Mouse (Mus musculus) CH12.LX (cell line): ENCODE data around the gene Ptprr. TPM values are rescaled to one million over a fixed set of nuclear protein-coding genes. Genes with fewer than 3 reads are reported as not detected.

Source experiments
- DNase-seq: peaks from one replicate; pipeline ENCODE4 v3.0.0-alpha.2; 2013; ENCODE audit errors: extremely low read depth
- H3K27ac ChIP-seq: 2 replicates; pipeline ENCODE4 v1.5.1; 2012; ENCODE audit warnings: low read depth, mild to moderate bottlenecking, control low read depth, moderate library complexity; ENCODE audit not compliant: insufficient read depth
- H3K27me3 ChIP-seq: replicated peaks from 2 replicates; pipeline ENCODE3; 2012; ENCODE audit warnings: inconsistent platforms
- H3K36me3 ChIP-seq, 2 experiments: replicated peaks in 1 of 2; 2 replicates each; pipeline versions ENCODE3 to v1.6.1; 2012; ENCODE audit warnings: inconsistent platforms in 1 of 2, low read length in 1 of 2, mild to moderate bottlenecking in 1 of 2, mixed read lengths in 1 of 2, moderate library complexity in 1 of 2; ENCODE audit not compliant: control insufficient read depth in 1 of 2, insufficient read depth in 1 of 2
- H3K4me1 ChIP-seq, 2 experiments: 2 replicates each; pipeline ENCODE4 v1.6.1; 2012; ENCODE audit warnings: inconsistent platforms in 1 of 2, moderate library complexity in 1 of 2; ENCODE audit not compliant: insufficient read depth in 2 of 2, control insufficient read depth in 1 of 2
- H3K4me2 ChIP-seq: 2 replicates; pipeline ENCODE4 v1.6.1; 2012; ENCODE audit warnings: low read depth, mild to moderate bottlenecking, control low read depth; ENCODE audit not compliant: poor library complexity, insufficient read depth, severe bottlenecking
- H3K4me3 ChIP-seq, 3 experiments: fragments of 150-350 bp in 1 of 3; sonication (generic) in 1 of 3; replicated peaks in 1 of 3; 2 replicates each; pipeline versions ENCODE3 to v1.5.1; 2011 to 2012; ENCODE audit warnings: low read depth in 2 of 3, low read length in 2 of 3, mild to moderate bottlenecking in 2 of 3, moderate library complexity in 2 of 3, control low read depth in 1 of 3, improper control_type of control experiment in 1 of 3, inconsistent platforms in 1 of 3, mixed read lengths in 1 of 3; ENCODE audit not compliant: poor library complexity in 1 of 3
- H3K79me2 ChIP-seq: replicated peaks from 2 replicates; pipeline ENCODE4 v1.6.1; 2012; ENCODE audit warnings: mild to moderate bottlenecking, moderate library complexity; ENCODE audit not compliant: control insufficient read depth, poor library complexity, insufficient read depth, severe bottlenecking; ENCODE audit errors: extremely low read depth
- H3K9ac ChIP-seq: 2 replicates; pipeline ENCODE4 v1.6.1; 2012; ENCODE audit warnings: low read depth, mild to moderate bottlenecking, control low read depth, moderate library complexity; ENCODE audit not compliant: insufficient read depth
- H3K9me3 ChIP-seq: replicated peaks from 2 replicates; pipeline ENCODE3; 2012; ENCODE audit warnings: low read length, inconsistent platforms, mixed read lengths
- BHLHE40 ChIP-seq: IDR thresholded peaks from 2 replicates; pipeline ENCODE4 v1.6.1; 2011; ENCODE audit warnings: mild to moderate bottlenecking, low read depth, low read length, improper control_type of control experiment
- CHD1 ChIP-seq: IDR thresholded peaks from 2 replicates; pipeline ENCODE4 v1.6.1; 2012; ENCODE audit warnings: low read depth, low read length, improper control_type of control experiment, inconsistent platforms
- ETS1 ChIP-seq: conservative IDR thresholded peaks from 2 replicates; pipeline ENCODE4 v1.6.1; 2012; ENCODE audit warnings: low read depth, mild to moderate bottlenecking, inconsistent platforms, low read length, improper control_type of control experiment, moderate library complexity
- JUND ChIP-seq: conservative IDR thresholded peaks from 2 replicates; pipeline ENCODE4 v1.6.1; 2011; ENCODE audit warnings: low read depth, low read length, improper control_type of control experiment
- KAT2A ChIP-seq: IDR thresholded peaks from 2 replicates; pipeline ENCODE4 v1.6.1; 2012; ENCODE audit warnings: low read length, improper control_type of control experiment, inconsistent platforms; ENCODE audit not compliant: insufficient replicate concordance
- MAFK ChIP-seq: IDR thresholded peaks from 2 replicates; pipeline ENCODE4 v1.6.1; 2011; ENCODE audit warnings: low read length, improper control_type of control experiment; ENCODE audit not compliant: insufficient replicate concordance
- MAZ ChIP-seq: IDR thresholded peaks from 2 replicates; pipeline ENCODE4 v1.6.1; 2012; ENCODE audit warnings: low read depth, mild to moderate bottlenecking, inconsistent platforms, low read length, improper control_type of control experiment, moderate library complexity
- MEF2A ChIP-seq: IDR thresholded peaks from 2 replicates; pipeline ENCODE4 v1.6.1; 2014; ENCODE audit warnings: low read depth, mild to moderate bottlenecking, inconsistent platforms, low read length, improper control_type of control experiment, borderline replicate concordance
- MXI1 ChIP-seq: IDR thresholded peaks from 2 replicates; pipeline ENCODE4 v1.6.1; 2011; ENCODE audit warnings: mild to moderate bottlenecking, low read depth, low read length, improper control_type of control experiment
- MYC ChIP-seq: IDR thresholded peaks from 2 replicates; pipeline ENCODE4 v1.6.1; 2011; ENCODE audit warnings: low read depth, mild to moderate bottlenecking, improper control_type of control experiment, low read length
- NRF1 ChIP-seq: IDR thresholded peaks from 2 replicates; pipeline ENCODE4 v1.6.1; 2014; ENCODE audit warnings: low read depth, mild to moderate bottlenecking, inconsistent platforms, low read length, improper control_type of control experiment, moderate library complexity
- POLR2A ChIP-seq: IDR thresholded peaks from 2 replicates; pipeline ENCODE4 v1.6.1; 2011; ENCODE audit warnings: low read depth, mild to moderate bottlenecking, improper control_type of control experiment, low read length
- POLR2AphosphoS2 ChIP-seq: IDR thresholded peaks from 2 replicates; pipeline ENCODE4 v1.6.1; 2011; ENCODE audit warnings: low read depth, low read length, improper control_type of control experiment
- UBTF ChIP-seq: IDR thresholded peaks from 2 replicates; pipeline ENCODE4 v1.6.1; 2012; ENCODE audit warnings: low read depth, mild to moderate bottlenecking, inconsistent platforms, low read length, improper control_type of control experiment, moderate library complexity
- USF1 ChIP-seq: IDR thresholded peaks from 2 replicates; pipeline ENCODE4 v1.6.1; 2014; ENCODE audit warnings: low read depth, mild to moderate bottlenecking, inconsistent platforms, low read length, improper control_type of control experiment
- ZC3H11A ChIP-seq: IDR thresholded peaks from 2 replicates; pipeline ENCODE4 v1.6.1; 2012; ENCODE audit warnings: low read depth, mild to moderate bottlenecking, inconsistent platforms, low read length, improper control_type of control experiment
- ZKSCAN1 ChIP-seq: IDR thresholded peaks from 2 replicates; pipeline ENCODE4 v1.6.1; 2012; ENCODE audit warnings: low read depth, inconsistent platforms, low read length, improper control_type of control experiment, borderline replicate concordance
- dilution Hi-C: fragments of 300-500 bp; cut with MboI; formaldehyde crosslinking; loops from 2 replicates; pipeline ENCODE4 v1.14.3; 2020; ENCODE audit warnings: low sequenced_read_pairs; ENCODE audit not compliant: extremely low pct_unique_long_range_greater_than_20kb, extremely low pct_ligation_motif_present
- in situ Hi-C: fragments of 300-500 bp; cut with MboI; formaldehyde crosslinking; loops from 3 replicates; pipeline ENCODE4 v1.14.3; 2019; ENCODE audit warnings: low sequenced_read_pairs, low pct_ligation_motif_present, low pct_unique_long_range_greater_than_20kb, mixed read lengths
- polyA plus RNA-seq: library from polyadenylated mRNA; unstranded; fragments of >175 nt; gene quantifications from 2 replicates; pipeline ENCODE4 v1.2.1, GENCODE M21; 2012; ENCODE audit warnings: low read depth; ENCODE audit not compliant: insufficient read length
- total RNA-seq, 2 experiments: library from RNA; depleted of rRNA; stranded (reverse); fragments of 300-350 nt in 1 of 2; fragments of >200 nt in 1 of 2; gene quantifications; 2 replicates each; pipeline ENCODE4 v1.2.3; 2012 to 2014

Ptprr gene
- total and polyA plus RNA-seq, 3 experiments, result 0.51 to 1.9 (median 0.81) TPM

GRCm38 (mm10) chr10:116183258-116183657 lies 165.2 kb downstream of the Ptprr start:
- no peak for DNase-seq
- Histone ChIP-seq H3K36me3 (no peaks in the 10 kb centered on the region), H3K79me2 (no peaks in the 10 kb centered on the region), H3K9me3 (no peaks in the 10 kb centered on the region), H3K4me2 (no peak overlapping the region)
- in situ Hi-C loops (loop anchor here (25.0 kb wide), 1 partner anchor 96 kb away; no protein-coding TSS in a partner anchor), dilution Hi-C loops (no loop called here)
- TF ChIP-seq UBTF (no peak), USF1 (no peak), MYC (no peak)
- TF ChIP-seq, all 38 proteins: peak for 0
- no peaks in the 10 kb centered on the region for H3K27me3 ChIP-seq
- H3K9ac ChIP-seq, result no peak overlapping the region
- H3K27ac ChIP-seq, result no peak overlapping the region
- H3K4me1 ChIP-seq, result no peaks in the 10 kb centered on the region
- H3K4me3 ChIP-seq, result no peak overlapping the region

- no peak for DNase-seq
- no peak overlapping the region for H3K4me3 ChIP-seq
- no peaks in the 10 kb centered on the region for H3K9me3 ChIP-seq
- no peak overlapping the region for H3K9ac ChIP-seq
- H3K4me1 ChIP-seq, result peaks cover 0 to 15% of the 10 kb centered on the region in 2 experiments; a peak in 2 of 4 replicates
- no peak overlapping the region for H3K4me2 ChIP-seq
- no peaks in the 10 kb centered on the region for H3K79me2 ChIP-seq
- H3K27ac ChIP-seq, result no peak overlapping the region
- TF ChIP-seq MEF2A (no peak), ZC3H11A (no peak), KAT2A (no peak), POLR2AphosphoS2 (no peak), MAFK (no peak), USF1 (no peak), BHLHE40 (no peak), NRF1 (no peak), MXI1 (no peak), MYC (no peak), JUND (no peak), POLR2A (no peak), CHD1 (no peak), MAZ (no peak), ETS1 (no peak), ZKSCAN1 (no peak)
- in situ Hi-C loops (loop anchor here (25.0 kb wide), 1 partner anchor 104 kb away; no protein-coding TSS in a partner anchor), dilution Hi-C loops (no loop called here)
- no peaks in the 10 kb centered on the region for H3K27me3 ChIP-seq
- no peaks in the 10 kb centered on the region for H3K36me3 ChIP-seq
Observed at GRCm38 (mm10) chr10:116191724-116192123, 173.7 kb downstream of the Ptprr start.
